Mouse (Mus musculus): ENCODE measurements at regions not wholly inside any gene's neighbourhood (a gene's known extent, or its start where the extent isn't known, plus 50 kb on each side); places are given as distances from the start of the nearest gene placed in this dataset.

GRCm38 (mm10) chr7:145040871-145041270 is 101.1 kb upstream of the Ccnd1 start:
- H3K9ac ChIP-seq (ENCODE audit: low read depth, low read length) = no peak overlapping the region
- ATAC-seq (ENCODE audit: low read depth) (no peak), DNase-seq (ENCODE audit: low spot score) (no peak)
- H3K27ac ChIP-seq (replicated peaks; ENCODE audit: low read depth, low read length) = no peak overlapping the region
- no peaks in the 10 kb centered on the region for H3K27me3 ChIP-seq (replicated peaks; ENCODE audit: control insufficient read depth, insufficient read depth, low read length)
- no peaks in the 10 kb centered on the region for H3K4me1 ChIP-seq (ENCODE audit: control insufficient read depth, insufficient read depth, low read length)
- H3K36me3 ChIP-seq (ENCODE audit: control insufficient read depth, insufficient read depth, low read length) = no peaks in the 10 kb centered on the region
- H3K4me3 ChIP-seq (ENCODE audit: low read depth, low read length) = no peak overlapping the region
- no peaks in the 10 kb centered on the region for H3K9me3 ChIP-seq (ENCODE audit: control insufficient read depth, low read length)
- 77% methylated on average over 8 of the region's 8 CpGs for WGBS
- H3K4me2 ChIP-seq (ENCODE audit: low read depth, low read length) = no peak overlapping the region

- Histone ChIP-seq H3K4me2 (ENCODE audit: low read depth, low read length) (no peak overlapping the region), H3K4me3 (ENCODE audit: low read depth, low read length) (no peak overlapping the region), H3K27me3 (replicated peaks; ENCODE audit: control insufficient read depth, insufficient read depth, low read length) (no peaks in the 10 kb centered on the region), H3K4me1 (ENCODE audit: control insufficient read depth, insufficient read depth, low read length) (peaks cover 17% of the 10 kb centered on the region), H3K9me3 (ENCODE audit: control insufficient read depth, low read length) (no peaks in the 10 kb centered on the region), H3K27ac (replicated peaks; ENCODE audit: low read depth, low read length) (no peak overlapping the region), H3K9ac (ENCODE audit: low read depth, low read length) (no peak overlapping the region), H3K36me3 (ENCODE audit: control insufficient read depth, insufficient read depth, low read length) (no peaks in the 10 kb centered on the region)
- ATAC-seq (ENCODE audit: low read depth) = no peak
- DNase-seq (ENCODE audit: low spot score) = no peak
- WGBS = 63% methylated on average over 1 of the region's 1 CpGs
Observed at GRCm38 (mm10) chr7:145034385-145034784, 94.7 kb upstream of the Ccnd1 start.

GRCm38 (mm10) chr7:145031275-145031674 is 91.5 kb upstream of the Ccnd1 start:
- no peak for DNase-seq (ENCODE audit: low spot score)
- H3K27ac ChIP-seq (replicated peaks; ENCODE audit: low read depth, low read length) = peak overlapping the region; percentile 87
- peak overlapping the region; percentile 60 for H3K4me2 ChIP-seq (ENCODE audit: low read depth, low read length)
- H3K27me3 ChIP-seq (replicated peaks; ENCODE audit: control insufficient read depth, insufficient read depth, low read length) = no peaks in the 10 kb centered on the region
- ATAC-seq (ENCODE audit: low read depth) = 0 out of 2 replicates have a peak, but pooled peaks have one; percentile 32
- H3K4me1 ChIP-seq (ENCODE audit: control insufficient read depth, insufficient read depth, low read length) = peaks cover 17% of the 10 kb centered on the region
- no peaks in the 10 kb centered on the region for H3K9me3 ChIP-seq (ENCODE audit: control insufficient read depth, low read length)
- 9% methylated on average over 7 of the region's 7 CpGs for WGBS
- peak overlapping the region; percentile 27 for H3K4me3 ChIP-seq (ENCODE audit: low read depth, low read length)
- no peaks in the 10 kb centered on the region for H3K36me3 ChIP-seq (ENCODE audit: control insufficient read depth, insufficient read depth, low read length)
- H3K9ac ChIP-seq (ENCODE audit: low read depth, low read length) = peak overlapping the region; percentile 47

GRCm38 (mm10) chr7:145030635-145031141 is 91.0 kb upstream of the Ccnd1 start:
- peak overlapping the region; percentile 60 for H3K4me2 ChIP-seq (ENCODE audit: low read depth, low read length)
- WGBS = under 1% methylated on average over 22 of the region's 22 CpGs
- DNase-seq (ENCODE audit: low spot score) (peak; percentile 96), ATAC-seq (ENCODE audit: low read depth) (peak; percentile 97)
- peak overlapping the region; percentile 27 for H3K4me3 ChIP-seq (ENCODE audit: low read depth, low read length)
- no peaks in the 10 kb centered on the region for H3K36me3 ChIP-seq (ENCODE audit: control insufficient read depth, insufficient read depth, low read length)
- peak overlapping the region; percentile 16 for H3K27ac ChIP-seq (replicated peaks; ENCODE audit: low read depth, low read length)
- no peaks in the 10 kb centered on the region for H3K9me3 ChIP-seq (ENCODE audit: control insufficient read depth, low read length)
- H3K9ac ChIP-seq (ENCODE audit: low read depth, low read length) = peak overlapping the region; percentile 47; the same call in 1 of the 2 replicates
- no peaks in the 10 kb centered on the region for H3K27me3 ChIP-seq (replicated peaks; ENCODE audit: control insufficient read depth, insufficient read depth, low read length)
- H3K4me1 ChIP-seq (ENCODE audit: control insufficient read depth, insufficient read depth, low read length) = peaks cover 17% of the 10 kb centered on the region

GRCm38 (mm10) chr7:145029622-145030021 is 89.9 kb upstream of the Ccnd1 start:
- H3K27ac ChIP-seq (replicated peaks; ENCODE audit: low read depth, low read length) = no peak overlapping the region
- no peaks in the 10 kb centered on the region for H3K27me3 ChIP-seq (replicated peaks; ENCODE audit: control insufficient read depth, insufficient read depth, low read length)
- ATAC-seq (ENCODE audit: low read depth) (no peak), DNase-seq (ENCODE audit: low spot score) (no peak)
- H3K36me3 ChIP-seq (ENCODE audit: control insufficient read depth, insufficient read depth, low read length) = no peaks in the 10 kb centered on the region
- H3K4me3 ChIP-seq (ENCODE audit: low read depth, low read length) = no peak overlapping the region
- peaks cover 17% of the 10 kb centered on the region for H3K4me1 ChIP-seq (ENCODE audit: control insufficient read depth, insufficient read depth, low read length)
- no peaks in the 10 kb centered on the region for H3K9me3 ChIP-seq (ENCODE audit: control insufficient read depth, low read length)
- 87% methylated on average over 4 of the region's 4 CpGs for WGBS
- no peak overlapping the region for H3K9ac ChIP-seq (ENCODE audit: low read depth, low read length)
- no peak overlapping the region for H3K4me2 ChIP-seq (ENCODE audit: low read depth, low read length)

GRCm38 (mm10) chr7:145029124-145029523 is 89.4 kb upstream of the Ccnd1 start:
- H3K36me3 ChIP-seq (ENCODE audit: control insufficient read depth, insufficient read depth, low read length) = no peaks in the 10 kb centered on the region
- no peak overlapping the region for H3K27ac ChIP-seq (replicated peaks; ENCODE audit: low read depth, low read length)
- no peak overlapping the region for H3K4me3 ChIP-seq (ENCODE audit: low read depth, low read length)
- ATAC-seq (ENCODE audit: low read depth) (no peak), DNase-seq (ENCODE audit: low spot score) (no peak)
- H3K4me2 ChIP-seq (ENCODE audit: low read depth, low read length) = no peak overlapping the region
- peaks cover 17% of the 10 kb centered on the region for H3K4me1 ChIP-seq (ENCODE audit: control insufficient read depth, insufficient read depth, low read length)
- H3K9ac ChIP-seq (ENCODE audit: low read depth, low read length) = no peak overlapping the region
- H3K9me3 ChIP-seq (ENCODE audit: control insufficient read depth, low read length) = no peaks in the 10 kb centered on the region
- H3K27me3 ChIP-seq (replicated peaks; ENCODE audit: control insufficient read depth, insufficient read depth, low read length) = no peaks in the 10 kb centered on the region
- 29% methylated on average over 4 of the region's 4 CpGs for WGBS

- 86% methylated on average over 4 of the region's 4 CpGs for WGBS
- no peaks in the 10 kb centered on the region for H3K9me3 ChIP-seq (ENCODE audit: control insufficient read depth, low read length)
- H3K4me2 ChIP-seq (ENCODE audit: low read depth, low read length) = no peak overlapping the region
- H3K27ac ChIP-seq (replicated peaks; ENCODE audit: low read depth, low read length) = no peak overlapping the region
- no peak overlapping the region for H3K9ac ChIP-seq (ENCODE audit: low read depth, low read length)
- no peak overlapping the region for H3K4me3 ChIP-seq (ENCODE audit: low read depth, low read length)
- no peak for ATAC-seq (ENCODE audit: low read depth)
- H3K4me1 ChIP-seq (ENCODE audit: control insufficient read depth, insufficient read depth, low read length) = peaks cover 17% of the 10 kb centered on the region
- H3K27me3 ChIP-seq (replicated peaks; ENCODE audit: control insufficient read depth, insufficient read depth, low read length) = no peaks in the 10 kb centered on the region
- H3K36me3 ChIP-seq (ENCODE audit: control insufficient read depth, insufficient read depth, low read length) = no peaks in the 10 kb centered on the region
- DNase-seq (ENCODE audit: low spot score) = no peak
Observed at GRCm38 (mm10) chr7:145027061-145027460, 87.3 kb upstream of the Ccnd1 start.

- 96% methylated on average over 4 of the region's 5 CpGs for WGBS
- DNase-seq (ENCODE audit: low spot score) (peak; percentile 7), ATAC-seq (ENCODE audit: low read depth) (no peak)
- Histone ChIP-seq H3K36me3 (ENCODE audit: control insufficient read depth, insufficient read depth, low read length) (no peaks in the 10 kb centered on the region), H3K4me3 (ENCODE audit: low read depth, low read length) (no peak overlapping the region), H3K4me2 (ENCODE audit: low read depth, low read length) (no peak overlapping the region), H3K9ac (ENCODE audit: low read depth, low read length) (no peak overlapping the region), H3K4me1 (ENCODE audit: control insufficient read depth, insufficient read depth, low read length) (0 out of 2 replicates have a peak, but pooled peaks cover 7% of the 10 kb centered on the region), H3K9me3 (ENCODE audit: control insufficient read depth, low read length) (no peaks in the 10 kb centered on the region), H3K27ac (replicated peaks; ENCODE audit: low read depth, low read length) (no peak overlapping the region), H3K27me3 (replicated peaks; ENCODE audit: control insufficient read depth, insufficient read depth, low read length) (no peaks in the 10 kb centered on the region)
Observed at GRCm38 (mm10) chr7:145026014-145026285, 86.2 kb upstream of the Ccnd1 start.

- Histone ChIP-seq H3K4me3 (ENCODE audit: low read depth, low read length) (no peak overlapping the region), H3K27ac (replicated peaks; ENCODE audit: low read depth, low read length) (peak overlapping the region; percentile 39; the same call in 1 of the 2 replicates), H3K36me3 (ENCODE audit: control insufficient read depth, insufficient read depth, low read length) (no peaks in the 10 kb centered on the region), H3K4me1 (ENCODE audit: control insufficient read depth, insufficient read depth, low read length) (0 out of 2 replicates have a peak, but pooled peaks cover 5% of the 10 kb centered on the region), H3K9me3 (ENCODE audit: control insufficient read depth, low read length) (no peaks in the 10 kb centered on the region), H3K4me2 (ENCODE audit: low read depth, low read length) (no peak overlapping the region), H3K9ac (ENCODE audit: low read depth, low read length) (no peak overlapping the region), H3K27me3 (replicated peaks; ENCODE audit: control insufficient read depth, insufficient read depth, low read length) (no peaks in the 10 kb centered on the region)
- WGBS = 36% methylated on average over 6 of the region's 6 CpGs
- DNase-seq (ENCODE audit: low spot score) = peak; percentile 69
- peak; percentile 67 for ATAC-seq (ENCODE audit: low read depth)
Observed at GRCm38 (mm10) chr7:145025186-145026013, 85.7 kb upstream of the Ccnd1 start.
